Mouse (Mus musculus): ENCODE measurements around the gene Rs1.

DNA sequence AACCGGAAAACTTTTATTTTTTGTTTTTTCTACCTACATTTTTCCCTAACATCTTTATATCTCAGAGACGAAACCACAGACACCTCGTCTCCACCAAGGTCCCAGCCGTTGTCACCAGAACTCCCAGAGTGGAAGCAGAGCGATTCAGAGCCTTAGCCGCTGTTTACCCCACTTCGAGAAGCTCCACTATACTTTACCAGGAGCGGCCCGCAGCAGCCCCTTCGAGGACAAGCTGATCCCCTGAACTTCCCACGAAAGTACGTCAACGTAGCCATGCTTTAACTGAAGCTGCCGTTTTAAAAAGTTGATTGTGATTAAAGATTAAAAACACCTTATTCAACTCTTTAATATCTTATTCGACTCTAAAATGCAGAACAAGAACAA is 1.6 kb upstream of the Rs1 start:
- no peak for TF ChIP-seq CTCF (IDR thresholded peaks at IDR 0.05; ENCODE audit: control insufficient read depth, insufficient read depth, low read length)
- TF ChIP-seq POLR2A (IDR thresholded peaks at IDR 0.05; ENCODE audit: borderline replicate concordance, control insufficient read depth, low read depth, low read length), result no peak

All from bone marrow, adult 2 months (tissue).